Mouse (Mus musculus) ES-E14 (cell line): Measurements from ENCODE around the gene Atxn7. TPM values are rescaled to one million over a fixed set of nuclear protein-coding genes. Genes with fewer than 3 reads are reported as not detected.

Experiments used
- DNase-seq: peaks from one replicate; pipeline ENCODE4 v3.0.0-alpha.2; 2013; ENCODE audit warnings: low read depth, low spot score
- H3K27ac ChIP-seq: 2 replicates; pipeline ENCODE4 v1.5.1; 2012; ENCODE audit warnings: low read depth, mild to moderate bottlenecking, low read length, moderate library complexity, mixed read lengths; ENCODE audit not compliant: poor library complexity, insufficient read depth, severe bottlenecking
- H3K36me3 ChIP-seq: 2 replicates; pipeline ENCODE4 v1.6.1; 2012; ENCODE audit warnings: mild to moderate bottlenecking, low read length, moderate library complexity, mixed read lengths; ENCODE audit not compliant: control insufficient read depth, poor library complexity, insufficient read depth, severe bottlenecking
- H3K4me1 ChIP-seq, 2 experiments: fragments of 150-350 bp in 1 of 2; sonication (generic) in 1 of 2; 2 replicates each; pipeline ENCODE4 v1.6.1; 2012; ENCODE audit warnings: low read length in 2 of 2, mild to moderate bottlenecking in 1 of 2, mixed read lengths in 1 of 2; ENCODE audit not compliant: control insufficient read depth in 2 of 2, insufficient read depth in 2 of 2, poor library complexity in 1 of 2
- H3K4me3 ChIP-seq, 2 experiments: fragments of 150-350 bp in 1 of 2; sonication (generic) in 1 of 2; 2 replicates each; pipeline ENCODE4 v1.5.1; 2012; ENCODE audit warnings: low read length in 2 of 2, low read depth in 1 of 2, mild to moderate bottlenecking in 1 of 2, mixed read lengths in 1 of 2; ENCODE audit not compliant: insufficient read depth in 1 of 2, poor library complexity in 1 of 2, severe bottlenecking in 1 of 2
- H3K9ac ChIP-seq: 2 replicates; pipeline ENCODE4 v1.6.1; 2012; ENCODE audit warnings: low read depth, mild to moderate bottlenecking, low read length, mixed read lengths; ENCODE audit not compliant: poor library complexity, insufficient read depth, severe bottlenecking
- H3K9me3 ChIP-seq: fragments of 150-350 bp; sonication (generic); 2 replicates; pipeline ENCODE4 v1.6.1; 2012; ENCODE audit warnings: low read depth, mild to moderate bottlenecking, low read length; ENCODE audit not compliant: control insufficient read depth, insufficient read depth
- CHD2 ChIP-seq: IDR thresholded peaks from 2 replicates; pipeline ENCODE4 v1.6.1; 2014; ENCODE audit warnings: mild to moderate bottlenecking, low read depth, low read length, inconsistent platforms
- HCFC1 ChIP-seq: IDR thresholded peaks from 2 replicates; pipeline ENCODE4 v1.6.1; 2012; ENCODE audit warnings: low read length, inconsistent platforms, borderline replicate concordance; ENCODE audit not compliant: insufficient read depth
- MAFK ChIP-seq: IDR thresholded peaks from 2 replicates; pipeline ENCODE4 v1.6.1; 2014; ENCODE audit warnings: mild to moderate bottlenecking, low read depth, low read length, inconsistent platforms; ENCODE audit not compliant: insufficient read depth
- ZC3H11A ChIP-seq: IDR thresholded peaks from 2 replicates; pipeline ENCODE4 v1.6.1; 2012; ENCODE audit warnings: low read depth, mild to moderate bottlenecking, inconsistent platforms, low read length, borderline replicate concordance
- ZNF384 ChIP-seq: IDR thresholded peaks from 2 replicates; pipeline ENCODE4 v1.6.1; 2012; ENCODE audit warnings: low read depth, low read length, inconsistent platforms
- in situ Hi-C, 2 experiments: fragments of 600-800 bp; cut with MboI; formaldehyde crosslinking; loops; one replicate each; pipeline ENCODE4 v1.15.1; 2025; ENCODE audit warnings: low sequenced_read_pairs in 2 of 2, inconsistent platforms in 1 of 2; ENCODE audit not compliant: unreplicated experiment in 2 of 2
- total RNA-seq: library from RNA; depleted of rRNA; stranded (reverse); fragments of 300-350 nt; gene quantifications from 2 replicates; pipeline ENCODE4 v1.2.3, GENCODE M21; 2012

Gene Atxn7
- total RNA-seq, 1 experiment: 2.9 TPM

GRCm38 (mm10) chr14:14083811-14084210 lies 122.6 kb downstream of the Atxn7 start:
- no peak for DNase-seq
- Histone ChIP-seq H3K36me3 (no peaks in the 10 kb centered on the region), H3K4me3 (no peak overlapping the region), H3K9me3 (no peaks in the 10 kb centered on the region), H3K4me1 (no peaks in the 10 kb centered on the region), H3K9ac (no peak overlapping the region), H3K27ac (no peak overlapping the region)
- in situ Hi-C loops: no loop called here
- TF ChIP-seq HCFC1 (no peak), MAFK (no peak), CHD2 (no peak), ZC3H11A (no peak), ZNF384 (no peak)

- in situ Hi-C loops: no loop called here
- Histone ChIP-seq H3K4me3 (no peak overlapping the region), H3K27ac (no peak overlapping the region), H3K9me3 (no peaks in the 10 kb centered on the region), H3K4me1 (no peaks in the 10 kb centered on the region), H3K36me3 (no peaks in the 10 kb centered on the region), H3K9ac (no peak overlapping the region)
- no peak for DNase-seq
- TF ChIP-seq ZC3H11A (no peak), ZNF384 (no peak), HCFC1 (no peak), CHD2 (no peak), MAFK (no peak)
These were observed 125.5 kb downstream of the Atxn7 start for GRCm38 (mm10) chr14:14086711-14087263.

GRCm38 (mm10) chr14:14087348-14087747 lies 126.1 kb downstream of the Atxn7 start:
- Histone ChIP-seq H3K4me3 (no peak overlapping the region), H3K9ac (no peak overlapping the region), H3K36me3 (no peaks in the 10 kb centered on the region), H3K4me1 (no peaks in the 10 kb centered on the region), H3K27ac (no peak overlapping the region), H3K9me3 (no peaks in the 10 kb centered on the region)
- no peak for DNase-seq
- TF ChIP-seq HCFC1 (no peak), ZNF384 (no peak), ZC3H11A (no peak)
- in situ Hi-C loops: no loop called here

GRCm38 (mm10) chr14:14088016-14088791 lies 127.0 kb downstream of the Atxn7 start:
- Histone ChIP-seq H3K4me3 (no peak overlapping the region), H3K36me3 (no peaks in the 10 kb centered on the region), H3K4me1 (no peaks in the 10 kb centered on the region), H3K27ac (no peak overlapping the region), H3K9ac (no peak overlapping the region), H3K9me3 (no peaks in the 10 kb centered on the region)
- no peak for TF ChIP-seq ZNF384
- TF ChIP-seq CHD2: no peak
- no peak for TF ChIP-seq MAFK
- no peak for TF ChIP-seq HCFC1
- TF ChIP-seq ZC3H11A: no peak
- no peak for DNase-seq
- in situ Hi-C loops: no loop called here
